Mouse (Mus musculus): Measurements from ENCODE around the gene Ttc4. TPM values are rescaled to one million over a fixed set of nuclear protein-coding genes. Genes with fewer than 3 reads are reported as not detected.

Ttc4 gene
- polyA plus RNA-seq (2012): 0.61 and 1.0 TPM in 2 replicates

- Histone ChIP-seq H3K27me3 (ENCODE audit: control insufficient read depth) (no peaks in the 10 kb centered on the region), H3K4me1 (ENCODE audit: control insufficient read depth) (peaks cover 38% of the 10 kb centered on the region), H3K4me3 (replicated peaks) (peak within 1 kb of the TSS; percentile 76), H3K9me3 (ENCODE audit: control insufficient read depth, low read length) (no peaks in the 10 kb centered on the region), H3K36me3 (ENCODE audit: control insufficient read depth) (peaks cover 43% of the 10 kb centered on the region)
- TF ChIP-seq GATA1 (IDR thresholded peaks at IDR 0.05; ENCODE audit: low read length): no peak
- no peak for TF ChIP-seq TAL1 (IDR thresholded peaks at IDR 0.05; ENCODE audit: low read length)
These were observed at the start of gene Ttc4 for GRCm38 (mm10) chr4:106678442-106679118. TSS of gene Ttc4 (minus strand) at chr4:106678944.

- H3K4me1 ChIP-seq (ENCODE audit: control insufficient read depth): no peaks in the 10 kb centered on the region
- H3K4me3 ChIP-seq (replicated peaks): no peak overlapping the region
- TF ChIP-seq TAL1 (IDR thresholded peaks at IDR 0.05; ENCODE audit: low read length) (no peak), GATA1 (IDR thresholded peaks at IDR 0.05; ENCODE audit: low read length) (no peak)
- no peaks in the 10 kb centered on the region for H3K9me3 ChIP-seq (ENCODE audit: control insufficient read depth, low read length)
- no peaks in the 10 kb centered on the region for H3K36me3 ChIP-seq (ENCODE audit: control insufficient read depth)
- no peaks in the 10 kb centered on the region; the same call in 1 of the 2 replicates for H3K27me3 ChIP-seq (ENCODE audit: control insufficient read depth)
These were observed 41.9 kb upstream of the Ttc4 start for GRCm38 (mm10) chr4:106720631-106721030.

GRCm38 (mm10) chr4:106713622-106714021 lies 34.9 kb upstream of the Ttc4 start:
- H3K36me3 ChIP-seq (ENCODE audit: control insufficient read depth): no peaks in the 10 kb centered on the region

GRCm38 (mm10) chr4:106708408-106708807 lies 29.7 kb upstream of the Ttc4 start:
- no peak for TF ChIP-seq GATA1 (IDR thresholded peaks at IDR 0.05; ENCODE audit: low read length)
- no peak for TF ChIP-seq TAL1 (IDR thresholded peaks at IDR 0.05; ENCODE audit: low read length)
- Histone ChIP-seq H3K4me1 (ENCODE audit: control insufficient read depth) (no peaks in the 10 kb centered on the region; the same call in 1 of the 2 replicates), H3K9me3 (ENCODE audit: control insufficient read depth, low read length) (no peaks in the 10 kb centered on the region), H3K27me3 (ENCODE audit: control insufficient read depth) (peaks cover 12% of the 10 kb centered on the region), H3K36me3 (ENCODE audit: control insufficient read depth) (no peaks in the 10 kb centered on the region), H3K4me3 (replicated peaks) (no peak overlapping the region)

More at GRCm38 (mm10) chr4:106713622-106714021, 34.9 kb upstream of the Ttc4 start:
- TF ChIP-seq TAL1 (IDR thresholded peaks at IDR 0.05; ENCODE audit: low read length): no peak
- TF ChIP-seq GATA1 (IDR thresholded peaks at IDR 0.05; ENCODE audit: low read length): no peak
- Histone ChIP-seq H3K4me3 (replicated peaks) (no peak overlapping the region), H3K4me1 (ENCODE audit: control insufficient read depth) (peaks cover 6% of the 10 kb centered on the region), H3K27me3 (ENCODE audit: control insufficient read depth) (peaks cover 5% of the 10 kb centered on the region), H3K9me3 (ENCODE audit: control insufficient read depth, low read length) (no peaks in the 10 kb centered on the region)

GRCm38 (mm10) chr4:106707957-106708356 lies 29.2 kb upstream of the Ttc4 start:
- Histone ChIP-seq H3K9me3 (ENCODE audit: control insufficient read depth, low read length) (no peaks in the 10 kb centered on the region), H3K4me3 (replicated peaks) (no peak overlapping the region), H3K27me3 (ENCODE audit: control insufficient read depth) (peaks cover 12% of the 10 kb centered on the region), H3K36me3 (ENCODE audit: control insufficient read depth) (no peaks in the 10 kb centered on the region), H3K4me1 (ENCODE audit: control insufficient read depth) (no peaks in the 10 kb centered on the region; the same call in 1 of the 2 replicates)
- TF ChIP-seq TAL1 (IDR thresholded peaks at IDR 0.05; ENCODE audit: low read length): no peak
- TF ChIP-seq GATA1 (IDR thresholded peaks at IDR 0.05; ENCODE audit: low read length): no peak

- Histone ChIP-seq H3K9me3 (ENCODE audit: control insufficient read depth, low read length) (no peaks in the 10 kb centered on the region), H3K4me1 (ENCODE audit: control insufficient read depth) (no peaks in the 10 kb centered on the region; the same call in 1 of the 2 replicates), H3K4me3 (replicated peaks) (no peak overlapping the region), H3K27me3 (ENCODE audit: control insufficient read depth) (peaks cover 11% of the 10 kb centered on the region), H3K36me3 (ENCODE audit: control insufficient read depth) (no peaks in the 10 kb centered on the region)
- TF ChIP-seq GATA1 (IDR thresholded peaks at IDR 0.05; ENCODE audit: low read length) (no peak), TAL1 (IDR thresholded peaks at IDR 0.05; ENCODE audit: low read length) (no peak)
These were observed 26.4 kb upstream of the Ttc4 start for GRCm38 (mm10) chr4:106705096-106705665.

GRCm38 (mm10) chr4:106704416-106704815 lies 25.7 kb upstream of the Ttc4 start:
- no peaks in the 10 kb centered on the region; the same call in 1 of the 2 replicates for H3K4me1 ChIP-seq (ENCODE audit: control insufficient read depth)
- no peaks in the 10 kb centered on the region for H3K36me3 ChIP-seq (ENCODE audit: control insufficient read depth)
- H3K4me3 ChIP-seq (replicated peaks): no peak overlapping the region
- H3K27me3 ChIP-seq (ENCODE audit: control insufficient read depth): peaks cover 13% of the 10 kb centered on the region
- H3K9me3 ChIP-seq (ENCODE audit: control insufficient read depth, low read length): no peaks in the 10 kb centered on the region
- TF ChIP-seq TAL1 (IDR thresholded peaks at IDR 0.05; ENCODE audit: low read length) (no peak), GATA1 (IDR thresholded peaks at IDR 0.05; ENCODE audit: low read length) (no peak)

GRCm38 (mm10) chr4:106703956-106704355 lies 25.2 kb upstream of the Ttc4 start:
- H3K4me1 ChIP-seq (ENCODE audit: control insufficient read depth): no peaks in the 10 kb centered on the region; the same call in 1 of the 2 replicates
- H3K4me3 ChIP-seq (replicated peaks): no peak overlapping the region
- H3K36me3 ChIP-seq (ENCODE audit: control insufficient read depth): no peaks in the 10 kb centered on the region
- peaks cover 13% of the 10 kb centered on the region for H3K27me3 ChIP-seq (ENCODE audit: control insufficient read depth)
- no peak for TF ChIP-seq TAL1 (IDR thresholded peaks at IDR 0.05; ENCODE audit: low read length)
- no peaks in the 10 kb centered on the region for H3K9me3 ChIP-seq (ENCODE audit: control insufficient read depth, low read length)

GRCm38 (mm10) chr4:106700798-106701197 lies 22.1 kb upstream of the Ttc4 start:
- Histone ChIP-seq H3K27me3 (ENCODE audit: control insufficient read depth) (peaks cover 17% of the 10 kb centered on the region), H3K4me1 (ENCODE audit: control insufficient read depth) (no peaks in the 10 kb centered on the region), H3K36me3 (ENCODE audit: control insufficient read depth) (no peaks in the 10 kb centered on the region), H3K9me3 (ENCODE audit: control insufficient read depth, low read length) (no peaks in the 10 kb centered on the region), H3K4me3 (replicated peaks) (no peak overlapping the region)
- TF ChIP-seq GATA1 (IDR thresholded peaks at IDR 0.05; ENCODE audit: low read length) (no peak), TAL1 (IDR thresholded peaks at IDR 0.05; ENCODE audit: low read length) (no peak)
